Mouse (Mus musculus): Measurements from ENCODE around the gene Mcm2.

Mcm2 gene

DNA sequence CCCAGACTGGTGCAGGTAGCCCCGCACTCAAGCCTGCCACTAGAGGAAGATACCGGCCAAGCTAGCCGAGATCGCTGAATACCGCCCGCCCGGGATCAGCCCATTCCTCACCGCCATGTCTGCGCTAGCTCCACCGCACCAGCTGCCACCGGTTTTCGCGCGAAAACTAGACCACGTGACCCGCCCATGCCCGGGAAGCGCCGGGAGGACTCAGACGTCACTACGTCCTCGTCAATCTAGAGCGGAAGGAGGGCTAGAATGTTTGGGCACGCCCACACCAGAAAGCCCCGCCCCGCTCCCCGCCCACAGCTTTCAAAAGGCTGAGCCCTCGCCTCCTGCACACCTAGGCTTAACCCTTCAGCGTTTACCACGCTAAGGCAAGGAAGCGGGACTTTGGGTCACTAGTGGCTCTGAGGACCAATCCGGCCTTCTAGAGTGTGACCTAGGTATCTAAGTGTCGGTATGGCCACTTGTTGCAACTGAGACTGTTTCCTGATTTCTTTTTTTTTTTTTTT, at the start of gene Mcm2:
Gene Mcm2 (minus strand): TSS at position 247 of the 515 bp plus-strand sequence.
- DNase-seq = peak; percentile 89

DNA sequence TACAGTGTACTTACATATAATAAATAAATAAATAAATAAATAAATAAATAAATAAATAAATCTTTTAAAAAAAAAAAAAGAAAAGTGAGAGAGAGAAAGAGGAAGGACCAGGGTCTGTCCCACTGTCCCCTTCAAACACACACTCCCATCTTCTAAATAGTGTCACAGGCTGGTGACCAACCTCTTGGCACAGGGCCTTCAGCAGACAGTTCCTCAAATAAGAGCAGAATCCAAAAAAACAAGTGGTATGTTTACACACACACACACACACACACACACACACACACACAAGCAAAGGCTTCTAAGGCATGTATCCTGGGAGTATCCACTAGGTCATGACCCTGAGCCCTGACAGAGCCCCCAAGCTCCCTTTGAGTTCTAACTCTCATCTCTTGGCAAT, 49.2 kb upstream of the Mcm2 start:
- no peak for DNase-seq

DNA sequence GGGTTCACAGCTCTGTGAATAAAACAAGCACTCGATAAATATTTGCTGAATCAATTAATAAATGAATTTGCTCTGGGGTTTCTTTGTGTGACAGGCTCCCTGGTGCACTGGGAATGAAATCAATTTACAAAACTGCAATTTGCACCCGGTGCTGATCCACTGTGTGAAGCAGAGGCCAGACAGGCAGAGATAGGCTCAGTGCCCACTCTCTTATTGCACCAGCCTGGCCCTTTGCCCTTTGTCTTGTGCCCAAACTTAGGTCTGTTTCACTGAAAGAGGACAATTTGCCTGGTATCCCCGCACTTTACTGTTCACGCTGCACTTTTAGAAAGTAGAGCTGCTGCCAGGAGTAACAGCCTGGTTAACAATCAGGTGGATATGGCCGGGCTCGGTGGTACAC, 47.9 kb upstream of the Mcm2 start:
- DNase-seq = no peak

DNA sequence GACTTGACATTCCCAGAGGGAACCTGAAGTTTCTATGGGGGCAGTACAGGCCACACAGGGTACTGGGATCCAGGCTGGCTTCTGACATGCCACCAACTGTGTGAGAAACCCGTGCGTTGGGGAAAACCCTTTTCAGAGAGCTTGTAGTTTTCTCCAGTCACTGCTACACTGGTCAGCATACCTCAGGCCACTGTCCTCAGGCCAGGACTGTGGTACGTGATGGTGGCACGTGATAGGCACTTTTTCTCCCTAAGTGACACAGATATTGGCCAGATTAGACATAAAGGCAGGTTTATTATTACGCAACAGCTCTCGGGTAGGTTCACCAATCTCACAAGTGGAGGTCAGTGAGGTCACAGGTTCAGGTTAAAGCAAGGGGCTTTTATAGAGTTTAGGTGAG, 45.1 kb upstream of the Mcm2 start:
- no peak for DNase-seq

DNA sequence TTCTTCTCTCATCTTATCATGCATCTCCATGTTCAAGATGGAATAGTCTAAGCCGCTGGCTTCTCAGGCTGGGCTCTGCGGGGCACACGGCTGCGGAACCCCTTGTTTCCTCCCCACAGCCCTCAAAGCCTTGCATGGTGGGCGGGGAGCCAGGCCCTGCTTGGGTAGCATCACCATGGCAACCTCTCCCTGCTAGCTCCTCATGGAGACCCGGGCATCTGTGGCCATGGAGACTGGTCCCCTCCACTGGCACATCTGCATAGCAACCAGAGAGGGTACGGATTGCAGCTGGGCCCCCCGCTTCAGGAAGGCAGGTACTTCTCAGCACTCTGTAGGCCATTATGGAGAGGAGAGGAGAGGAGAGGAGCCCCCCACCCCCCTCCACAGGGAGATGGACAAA, 44.0 kb upstream of the Mcm2 start:
- DNase-seq = peak; percentile 28

DNA sequence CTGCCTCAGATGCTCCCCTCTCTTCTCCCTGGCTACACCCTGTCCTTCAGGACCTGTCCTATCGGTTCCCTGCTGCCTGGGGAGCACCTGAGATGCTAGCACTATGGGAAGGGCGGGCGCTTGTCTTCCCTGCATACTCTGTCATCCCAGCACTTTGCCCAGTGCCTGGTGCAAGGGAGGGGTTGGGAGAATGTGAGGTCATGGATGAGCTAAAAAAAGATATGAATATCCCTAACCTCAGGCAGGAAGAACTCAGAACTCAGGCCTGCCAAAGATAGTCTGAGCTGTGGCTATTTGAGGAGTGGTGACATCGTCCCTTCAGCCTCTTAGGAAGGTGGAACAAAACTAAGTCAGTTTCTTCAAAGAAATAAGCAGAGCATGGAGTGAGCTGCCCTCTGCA, 43.0 kb upstream of the Mcm2 start:
- no peak for DNase-seq

DNA sequence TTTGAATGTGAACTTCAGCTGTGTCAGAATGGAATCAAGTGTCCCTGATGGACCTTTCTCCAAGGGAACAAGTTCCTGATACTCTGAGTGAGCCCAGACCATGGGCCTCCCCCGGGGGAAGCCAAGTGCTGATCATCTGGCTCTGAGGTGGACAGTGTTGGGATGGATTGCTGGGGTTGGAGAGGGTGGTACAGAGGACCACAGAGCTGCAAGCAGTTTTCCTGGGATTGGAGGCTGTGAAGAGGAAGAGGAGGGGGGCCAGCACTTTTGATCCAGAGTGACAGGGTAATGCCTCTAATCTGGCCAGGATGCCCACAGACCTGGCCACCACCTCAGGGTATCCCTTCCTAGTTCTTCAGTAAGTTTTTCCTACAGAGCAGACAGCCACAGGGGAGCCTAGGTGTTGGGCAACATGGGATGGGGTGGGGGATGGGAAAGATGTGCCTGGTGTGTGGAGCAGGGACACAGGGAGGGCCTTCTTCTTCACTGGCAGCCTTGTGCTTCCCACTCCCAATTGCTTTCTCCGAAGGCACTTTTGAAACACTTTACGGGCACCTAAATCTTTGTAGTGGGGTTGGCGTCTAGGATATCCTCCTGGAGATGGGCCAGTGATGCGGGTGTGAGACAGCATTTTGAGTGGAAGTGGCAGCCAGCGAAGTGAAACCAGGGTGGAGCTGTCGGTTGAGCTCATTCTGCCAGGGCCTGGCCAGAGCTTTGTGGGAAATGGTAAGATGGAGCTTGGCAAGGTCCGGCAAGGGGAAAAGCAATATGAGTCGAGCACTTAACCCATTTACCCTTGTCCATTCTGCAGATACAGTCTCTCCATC, 41.7 kb upstream of the Mcm2 start:
- no peak for DNase-seq

DNA sequence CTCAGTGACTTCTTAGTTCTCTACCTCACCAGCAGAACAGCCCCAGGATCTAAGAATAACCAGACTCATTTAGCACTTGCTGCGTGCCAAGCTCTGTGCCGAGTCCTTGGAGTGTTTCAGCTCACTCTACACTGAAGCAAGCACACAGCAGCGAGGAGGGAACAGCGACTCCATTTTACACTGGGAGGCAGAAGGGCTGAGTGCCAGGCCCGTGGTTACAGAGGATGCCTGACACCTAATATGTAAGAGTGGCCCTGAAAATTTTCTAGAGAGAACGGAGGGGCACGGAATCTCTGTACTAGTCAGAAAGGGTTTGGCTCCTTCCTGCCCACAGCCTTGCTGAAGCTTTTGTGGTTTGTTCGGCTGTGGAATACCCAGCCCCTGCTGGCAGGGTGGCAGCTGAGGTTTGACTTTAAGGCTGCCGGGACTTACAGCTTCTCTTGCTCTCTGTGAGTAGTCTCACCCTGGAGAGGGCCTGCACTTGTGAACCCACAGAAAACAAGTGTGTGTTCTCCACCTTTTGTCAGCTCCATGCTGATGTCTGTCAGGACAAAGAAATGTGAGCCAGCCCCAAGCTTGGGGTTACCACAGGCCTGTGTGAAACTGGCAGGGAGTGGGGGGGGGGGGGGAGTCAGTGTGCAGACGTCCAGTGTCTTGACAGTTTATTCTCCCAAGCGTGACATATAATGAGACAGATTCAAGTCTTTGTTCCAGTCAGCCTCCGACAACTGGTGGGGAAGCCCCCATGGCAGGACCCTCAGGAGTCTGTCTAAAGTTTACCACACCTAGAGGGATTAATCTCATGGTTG, 40.9 kb upstream of the Mcm2 start:
- DNase-seq = peak; percentile 61

DNA sequence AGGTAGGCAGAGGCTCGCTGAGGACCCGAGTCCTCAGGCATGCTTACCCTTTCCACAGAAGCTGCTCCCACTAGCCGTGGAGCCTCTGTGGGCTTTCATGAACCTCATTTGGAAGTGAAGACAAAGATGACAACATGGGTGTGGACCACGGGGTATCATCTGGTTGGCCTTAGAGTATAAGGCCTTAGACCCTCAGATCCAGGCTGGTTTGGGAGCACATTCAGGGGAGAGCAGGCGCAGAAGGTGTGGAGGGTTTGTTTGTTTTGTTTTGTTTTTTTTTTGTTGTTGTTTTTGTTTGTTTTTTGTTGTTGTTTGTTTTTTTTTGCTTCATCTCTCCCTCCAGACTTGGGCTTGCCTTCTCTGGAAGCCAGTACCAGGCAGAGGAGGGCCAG, 40.1 kb upstream of the Mcm2 start:
- no peak for DNase-seq

DNA sequence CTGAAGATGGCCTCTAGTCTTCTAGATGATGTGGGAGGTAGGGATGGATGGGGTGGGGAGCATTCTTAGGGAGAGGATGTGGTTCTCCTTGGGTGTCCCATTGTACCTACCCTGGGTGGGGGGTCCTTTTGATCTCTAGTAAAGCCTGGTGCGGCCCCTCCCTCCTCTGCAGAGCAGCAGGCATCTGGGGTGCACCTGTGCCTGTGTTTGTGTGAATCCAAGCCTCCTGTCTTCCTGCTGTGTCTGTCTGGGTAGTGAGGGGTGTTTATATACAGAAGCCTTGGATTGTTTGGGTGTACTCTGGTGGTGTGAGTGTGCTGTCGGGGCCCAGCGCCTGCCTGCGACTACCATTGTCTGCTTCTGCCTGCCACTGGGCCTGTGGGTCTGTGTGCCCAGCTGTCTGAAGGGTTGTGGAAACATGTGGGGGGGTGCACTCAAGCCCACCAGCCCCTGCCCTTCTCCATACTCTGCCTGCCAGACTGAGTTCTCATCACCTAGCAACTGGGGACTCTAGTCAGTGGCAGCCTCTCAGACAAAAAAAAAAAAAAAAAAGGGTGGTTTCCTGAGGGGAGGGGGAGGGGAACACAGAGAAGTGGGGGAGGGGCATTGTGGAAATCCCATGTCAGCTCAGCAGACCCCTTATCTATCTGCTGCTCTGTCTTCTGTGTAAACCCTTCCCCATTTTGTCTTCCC, 39.5 kb upstream of the Mcm2 start:
- no peak for DNase-seq

DNA sequence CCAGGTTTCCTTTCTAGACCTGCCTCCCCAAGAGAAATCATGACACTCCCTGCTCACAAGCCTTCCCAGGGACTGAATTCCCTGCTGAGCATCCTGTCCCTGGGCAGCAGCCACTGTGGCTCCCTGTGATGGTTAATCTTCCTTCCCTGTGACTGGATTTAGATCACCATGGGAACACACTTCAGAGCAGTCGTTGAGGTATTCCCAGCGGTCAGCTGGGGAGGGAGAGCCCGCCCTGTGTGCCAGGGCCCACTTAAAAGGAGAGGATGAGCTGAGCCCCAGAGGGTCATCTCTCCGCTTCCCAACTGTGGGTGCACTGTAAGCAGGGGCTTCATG, 38.6 kb upstream of the Mcm2 start:
- DNase-seq = no peak

DNA sequence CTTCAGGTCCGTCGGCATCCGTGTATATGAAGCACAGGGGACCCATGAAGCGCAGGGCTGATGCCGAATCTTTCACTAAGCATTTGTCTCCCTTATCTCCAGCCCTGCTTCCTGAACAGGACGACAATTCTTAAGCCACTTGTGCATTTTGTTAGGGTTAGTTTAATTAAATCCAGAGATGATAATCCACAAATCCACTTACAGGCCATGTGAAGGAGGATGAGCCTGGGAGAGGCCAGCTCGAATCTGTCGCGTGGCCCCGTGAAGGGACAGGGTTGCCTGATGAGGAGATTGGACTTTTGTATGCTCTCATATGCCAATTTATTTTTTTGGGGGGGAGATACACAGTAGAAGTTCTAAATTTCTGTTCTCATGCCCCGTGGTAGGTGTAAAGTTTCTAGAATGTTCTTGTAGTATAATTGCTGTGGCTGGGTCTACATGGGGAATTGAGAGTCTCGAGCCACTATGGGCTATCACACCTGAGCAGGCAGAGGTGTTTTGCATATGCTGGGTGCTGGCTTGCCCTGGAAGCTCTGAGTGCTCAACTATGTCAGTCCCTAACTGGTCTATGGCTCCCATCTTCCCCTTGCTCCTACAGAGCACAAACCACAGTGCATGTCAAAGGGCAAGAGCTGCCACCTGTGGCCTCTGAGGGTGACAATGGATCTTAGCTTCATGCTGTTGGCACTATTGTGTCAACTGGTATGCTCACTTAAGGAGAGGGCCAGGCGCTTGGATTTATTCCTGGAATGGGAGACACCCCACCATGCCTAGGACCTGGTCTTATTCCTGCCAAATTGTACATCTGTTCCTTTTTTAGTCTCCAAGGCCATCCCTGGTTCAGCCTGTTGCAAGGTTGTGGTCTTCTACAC, 38.0 kb upstream of the Mcm2 start:
- DNase-seq = no peak

DNA sequence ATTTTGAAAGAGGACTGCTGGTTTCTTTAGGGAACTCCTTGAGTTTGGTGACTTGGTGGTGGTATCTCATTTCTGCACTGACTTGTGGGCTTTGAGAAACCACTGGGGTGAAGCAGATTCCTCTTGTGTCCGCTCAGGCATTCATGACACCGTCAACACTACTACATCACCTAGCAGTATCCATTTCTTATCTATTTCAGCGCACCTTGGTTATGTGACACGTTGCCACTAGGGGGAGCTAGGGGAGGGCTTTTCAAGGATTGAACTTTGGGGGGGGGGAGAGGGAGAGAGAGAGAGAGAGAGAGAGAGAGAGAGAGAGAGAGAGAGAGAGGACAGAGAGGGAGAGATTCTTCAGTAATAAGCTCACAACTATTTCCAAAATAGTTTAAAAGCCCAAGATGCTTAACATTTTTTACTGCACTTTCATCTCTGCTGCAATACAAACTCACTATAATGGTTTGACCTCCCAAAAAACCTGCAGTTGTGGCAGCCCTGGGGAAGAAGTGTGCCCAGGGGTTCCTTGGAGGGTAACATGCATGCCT, 37.2 kb upstream of the Mcm2 start:
- no peak for DNase-seq

DNA sequence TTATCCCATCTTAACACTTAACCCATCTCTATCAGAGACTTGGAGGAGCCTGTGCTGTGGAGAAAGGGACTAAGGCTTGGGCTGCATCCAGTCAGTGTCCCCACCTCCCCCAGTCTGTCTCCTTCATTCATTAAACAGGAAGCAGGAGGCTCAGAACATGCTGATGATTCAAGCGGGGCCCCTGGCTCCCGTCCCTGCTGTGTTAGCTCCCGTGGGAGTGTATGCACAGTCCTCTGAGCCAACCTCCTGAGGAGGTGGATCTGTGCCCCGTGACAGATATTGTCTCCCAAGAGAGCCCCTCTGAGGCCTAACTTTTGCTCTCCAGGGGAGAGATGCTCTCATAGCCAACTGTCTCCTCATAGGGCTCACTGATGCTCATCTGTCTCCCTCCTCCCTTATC, 36.2 kb upstream of the Mcm2 start:
- DNase-seq = peak; percentile 60

DNA sequence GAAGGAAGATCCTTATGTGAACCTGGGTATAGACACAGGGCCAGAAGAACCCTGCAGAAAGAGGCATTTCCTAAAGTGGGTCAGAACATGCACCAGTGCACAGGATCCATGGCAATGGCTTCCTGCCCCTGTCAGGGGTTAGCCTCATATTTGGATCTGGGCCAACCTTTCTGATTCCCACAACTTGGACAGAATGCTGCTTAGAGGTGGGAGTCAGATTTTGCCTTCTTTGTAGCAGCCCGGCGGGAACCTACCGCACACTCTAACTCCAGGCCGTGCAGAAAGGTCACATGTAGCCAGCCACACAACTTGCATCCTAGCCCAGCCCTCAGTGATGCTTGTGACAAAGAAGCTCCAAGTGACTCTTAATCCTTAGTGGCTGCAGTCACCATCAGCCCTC, 35.6 kb upstream of the Mcm2 start:
- no peak for DNase-seq

DNA sequence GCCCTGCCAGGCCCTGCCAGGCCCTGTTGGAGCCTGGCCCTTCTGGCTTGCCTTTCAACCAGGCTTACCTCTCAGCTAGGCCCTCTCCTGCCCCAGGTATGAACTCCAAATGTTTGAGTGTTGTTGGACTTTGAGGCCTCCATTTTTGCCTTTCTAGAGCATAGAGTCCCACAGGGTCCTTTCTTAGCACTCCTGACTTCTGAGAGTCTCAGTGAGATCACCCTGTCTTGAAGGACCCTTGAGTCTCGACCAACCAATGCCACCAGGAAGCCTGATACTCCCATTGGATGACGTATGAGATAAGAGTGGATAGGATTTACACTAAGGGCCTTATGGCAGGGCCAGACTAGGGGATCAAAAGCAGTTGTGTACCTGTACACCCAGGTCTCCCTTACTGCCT, 32.9 kb upstream of the Mcm2 start:
- no peak for DNase-seq

DNA sequence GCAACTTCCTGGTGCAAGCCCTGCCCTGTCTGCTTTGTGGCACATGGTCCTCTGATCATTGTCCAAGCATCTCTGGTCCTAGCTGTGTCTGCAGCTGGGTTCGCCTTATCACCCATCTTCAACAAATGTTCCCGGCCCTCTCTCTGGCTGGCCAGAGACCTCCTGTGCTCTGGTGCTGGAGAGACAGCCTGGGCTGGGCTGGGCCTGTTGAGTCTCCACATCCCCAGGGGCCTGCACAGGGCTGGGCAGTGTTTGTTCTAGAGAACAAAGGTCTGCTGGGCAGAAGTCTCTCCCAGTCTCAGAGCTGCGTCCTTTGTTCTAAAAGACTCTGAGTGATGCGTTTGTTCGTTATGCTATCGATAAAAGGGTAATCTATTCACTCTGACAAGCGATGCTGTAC, 31.5 kb upstream of the Mcm2 start:
- DNase-seq = no peak

DNA sequence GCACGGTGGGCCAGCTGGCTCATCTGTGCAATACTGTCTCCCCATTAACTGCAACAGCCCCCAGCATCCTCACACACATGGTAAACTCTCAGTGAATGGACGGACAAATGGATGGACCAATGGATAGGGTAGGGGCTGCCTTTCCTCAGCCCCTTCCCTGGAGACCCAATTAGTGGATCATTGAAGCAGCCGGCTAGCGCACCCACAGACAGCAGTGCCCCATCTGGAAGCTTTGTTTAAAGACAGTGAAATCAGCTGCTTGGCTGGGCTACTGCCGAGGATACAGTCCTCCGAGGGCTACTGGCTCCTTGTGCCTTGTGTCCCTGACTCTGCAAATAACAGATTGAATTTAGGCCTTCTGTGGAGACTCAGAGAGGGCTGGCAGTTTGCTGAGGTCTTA, 30.9 kb upstream of the Mcm2 start:
- DNase-seq = no peak

DNA sequence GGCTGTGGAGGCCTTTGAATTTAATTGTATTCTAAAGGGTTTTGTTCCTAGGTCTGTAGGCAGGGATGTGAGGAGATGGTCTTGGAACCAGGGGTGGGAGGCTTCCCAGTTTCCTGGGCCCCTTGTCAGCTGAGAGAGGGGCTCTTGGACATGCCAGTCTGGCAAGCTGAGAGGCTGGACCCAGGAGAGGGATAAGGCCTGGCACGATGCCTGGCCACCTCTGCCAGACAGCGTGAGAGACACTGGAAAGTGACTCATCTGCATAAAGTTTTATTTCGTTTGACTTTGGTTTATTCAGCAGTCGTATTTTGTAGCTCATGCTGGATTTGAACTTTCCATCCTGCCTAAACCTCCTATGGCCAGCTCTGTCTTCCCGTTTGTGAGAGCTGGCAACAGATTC, 30.0 kb upstream of the Mcm2 start:
- no peak for DNase-seq

DNA sequence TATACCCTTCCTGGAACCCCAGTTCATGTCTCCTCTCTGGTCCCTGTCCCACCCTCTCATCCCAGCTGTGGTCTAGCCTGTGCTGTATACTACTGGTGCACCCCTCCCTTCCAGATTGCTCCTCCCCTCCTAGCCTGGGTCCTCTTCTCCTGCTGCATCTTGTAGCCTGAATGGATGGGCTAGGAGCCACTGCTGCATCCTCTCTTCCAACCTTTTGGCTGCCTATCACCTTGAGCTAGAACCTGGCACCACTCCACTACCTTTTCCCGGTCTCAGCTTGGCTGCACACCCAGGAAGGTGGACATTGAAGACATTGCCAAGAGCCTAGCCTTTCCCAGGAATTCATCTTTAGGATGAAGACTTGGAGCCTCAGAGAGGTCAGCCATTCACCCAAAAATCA, 29.4 kb upstream of the Mcm2 start:
- DNase-seq = no peak

DNA sequence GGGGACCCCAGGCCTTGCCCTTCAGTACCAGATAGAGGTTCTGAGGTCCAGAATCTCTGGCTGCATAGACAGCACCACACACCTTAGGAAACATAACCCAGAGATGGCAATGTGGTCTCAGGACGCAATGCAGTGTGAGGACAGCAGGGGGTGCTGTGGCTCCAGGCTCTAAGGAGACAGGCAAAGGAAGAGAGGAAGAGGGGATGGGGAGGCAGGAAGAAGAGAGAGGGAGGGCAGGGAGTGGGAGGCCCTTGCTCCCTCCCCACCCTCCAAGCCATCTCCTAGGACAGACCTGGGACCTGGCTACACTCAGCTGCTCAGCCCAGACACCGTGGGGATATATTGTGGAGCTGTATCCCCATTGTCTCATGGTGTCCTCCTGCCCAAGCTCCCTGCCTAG, 29.0 kb upstream of the Mcm2 start:
- peak; percentile 83 for DNase-seq

DNA sequence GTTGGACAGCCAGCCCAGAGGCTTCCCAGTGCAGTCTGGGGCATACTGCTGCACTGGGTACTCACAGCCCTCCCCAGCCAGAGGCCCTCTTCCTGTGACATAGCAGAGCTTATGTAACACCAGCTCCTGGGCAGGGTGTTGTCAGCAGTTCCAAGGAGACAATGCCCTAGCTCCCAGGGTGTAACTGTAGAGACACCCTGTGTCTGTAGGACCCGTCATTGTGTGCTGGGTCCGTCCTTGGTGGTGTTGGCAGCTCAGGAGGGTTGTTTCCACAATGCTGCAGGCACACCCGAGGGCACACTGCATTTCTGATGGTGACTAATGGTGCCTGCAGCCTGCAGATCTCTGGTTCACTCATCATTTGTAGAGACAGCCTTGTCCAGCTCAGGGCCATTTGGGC, 28.3 kb upstream of the Mcm2 start:
- DNase-seq = no peak

Data from right cerebral cortex, postnatal 25 days (tissue).